Mouse (Mus musculus): ENCODE measurements around the gene Gm45711.

DNA sequence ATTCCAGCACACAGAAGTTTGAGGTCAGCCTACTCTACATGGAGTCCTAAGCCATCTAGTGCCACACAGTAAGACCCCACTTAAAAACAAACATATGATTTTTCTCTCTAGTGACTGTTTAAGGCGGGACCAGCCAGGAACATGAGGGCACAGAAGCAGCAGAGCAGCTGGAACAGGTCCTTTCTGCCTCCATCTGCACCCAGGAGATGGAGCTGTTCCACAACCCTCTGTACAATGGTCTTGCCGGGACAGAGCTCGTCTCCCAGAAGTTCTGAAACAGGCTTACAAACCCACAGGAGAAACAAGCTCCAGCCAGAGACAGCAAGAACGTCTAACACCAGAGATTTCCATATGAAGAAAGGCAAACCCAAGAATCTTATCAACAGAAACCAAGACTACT is 3.4 kb upstream of the Gm45711 start:
- no peak for TF ChIP-seq CTCF (conservative IDR thresholded peaks at IDR 0.05; ENCODE audit: low read length)
- TF ChIP-seq NANOG (IDR thresholded peaks at IDR 0.05; ENCODE audit: borderline replicate concordance, low read length): no peak
- no peak for TF ChIP-seq POU5F1 (IDR thresholded peaks at IDR 0.05; ENCODE audit: borderline replicate concordance, low read length)

Measured in E14TG2a.4 (cell line).